Mouse (Mus musculus) frontal cortex, adult 2 months (tissue): ENCODE results near the gene Cdc42ep3. TPM values are rescaled to one million over a fixed set of nuclear protein-coding genes. Genes with fewer than 3 reads are reported as not detected.

ENCODE experiments used
- DNase-seq, 2 experiments: peaks; one replicate each; pipeline ENCODE4 v3.0.0; 2022; ENCODE audit warnings: low spot score in 1 of 2; ENCODE audit errors: extremely low spot score in 1 of 2
- polyA plus RNA-seq: library from polyadenylated mRNA; depleted of rRNA; stranded (reverse); fragments of >200 nt; gene quantifications from 2 replicates; pipeline ENCODE4 v1.2.3, GENCODE M21; 2012

Cdc42ep3 gene
- polyA plus RNA-seq, 1 experiment: 22.3 TPM

- no peak for DNase-seq
Observed at GRCm38 (mm10) chr17:79291672-79292071, 63.2 kb downstream of the Cdc42ep3 start.

- no peak for DNase-seq
Observed at GRCm38 (mm10) chr17:79290697-79291096, 64.2 kb downstream of the Cdc42ep3 start.

GRCm38 (mm10) chr17:79287302-79287701 lies 67.6 kb downstream of the Cdc42ep3 start:
- DNase-seq: peak in 1 of 2 experiments; percentile 22

- DNase-seq: peak in 1 of 2 experiments; percentile 34
Observed at GRCm38 (mm10) chr17:79285030-79285601, 69.8 kb downstream of the Cdc42ep3 start.
